Mouse (Mus musculus) heart, embryonic 15.5 days (tissue): ENCODE measurements around the gene Tspan14. TPM values are rescaled to one million over a fixed set of nuclear protein-coding genes. Genes with fewer than 3 reads are reported as not detected.

Experiments
- ATAC-seq: fragments of 200-750 bp; cut with Nextera tagmentation; replicated peaks from 2 replicates; pipeline ENCODE4 v1.8.0; 2017; ENCODE audit warnings: low read depth, moderate TSS enrichment; ENCODE audit not compliant: insufficient number of reproducible peaks, insufficient read depth, low FRiP score
- H3K27ac ChIP-seq: fragments of 300-500 bp; sonication (generic); 2 replicates; pipeline ENCODE4 v1.5.1; 2015; ENCODE audit warnings: mild to moderate bottlenecking, inconsistent platforms
- H3K27me3 ChIP-seq: fragments of 300-500 bp; sonication (generic); 2 replicates; pipeline ENCODE4 v1.6.1; 2015; ENCODE audit warnings: inconsistent platforms
- H3K36me3 ChIP-seq: fragments of 300-500 bp; sonication (generic); 2 replicates; pipeline ENCODE4 v1.6.1; 2015; ENCODE audit warnings: mild to moderate bottlenecking, inconsistent platforms
- H3K4me1 ChIP-seq: fragments of 300-500 bp; sonication (generic); replicated peaks from 2 replicates; pipeline ENCODE4 v1.6.1; 2015; ENCODE audit warnings: inconsistent platforms
- H3K4me2 ChIP-seq: fragments of 300-500 bp; sonication (generic); 2 replicates; pipeline ENCODE4 v1.6.1; 2015; ENCODE audit warnings: inconsistent platforms, mild to moderate bottlenecking, moderate library complexity
- H3K4me3 ChIP-seq: fragments of 300-500 bp; sonication (generic); 2 replicates; pipeline ENCODE4 v1.5.1; 2015; ENCODE audit warnings: mild to moderate bottlenecking, inconsistent platforms
- H3K9ac ChIP-seq: fragments of 300-500 bp; sonication (generic); 2 replicates; pipeline ENCODE4 v1.6.1; 2015; ENCODE audit warnings: mild to moderate bottlenecking, inconsistent platforms
- H3K9me3 ChIP-seq: fragments of 300-500 bp; sonication (generic); replicated peaks from 2 replicates; pipeline ENCODE4 v1.6.1; 2016; ENCODE audit warnings: inconsistent platforms
- WGBS: fragments of 180-500 bp; shearing (Covaris S2); methylation state at CpG from one replicate; pipeline ENCODE4 v1.1.7; 2015; ENCODE audit warnings: mixed read lengths; 5-methylcytosine and 5-hydroxymethylcytosine counted together
- polyA plus RNA-seq: library from polyadenylated mRNA; unstranded; fragments of >200 nt; fragmentation: Nextera tagmentation; extraction: Ambion mirVana; gene quantifications from 2 replicates; pipeline ENCODE4 v1.2.1, GENCODE M21; 2015

Tspan14 gene
- polyA plus RNA-seq, 1 experiment from 2014 or later: 32.7 TPM

DNA sequence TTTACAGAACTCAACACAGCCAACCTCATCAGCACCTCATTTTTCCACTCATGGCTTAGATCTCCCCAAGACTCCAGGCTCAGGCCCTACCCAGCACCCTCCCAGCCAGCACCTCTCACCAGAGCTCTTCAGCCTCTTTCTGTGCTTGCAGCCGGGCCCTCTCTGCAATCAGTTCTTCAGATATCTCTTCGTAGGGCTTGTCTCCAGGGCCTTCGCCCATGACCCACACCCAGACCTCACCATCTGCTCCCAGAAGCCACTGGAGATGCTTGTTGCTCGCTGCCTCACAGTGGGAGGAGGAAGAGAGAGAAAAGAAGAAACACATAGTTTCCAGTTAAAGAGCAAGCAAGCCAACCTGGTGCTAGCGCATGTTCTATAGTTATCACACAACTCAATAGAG, 92.6 kb downstream of the Tspan14 start:
- 76% methylated on average over 5 of the region's 5 CpGs for WGBS
- Histone ChIP-seq H3K9ac (no peak overlapping the region), H3K4me1 (no peaks in the 10 kb centered on the region), H3K36me3 (no peaks in the 10 kb centered on the region), H3K27ac (no peak overlapping the region), H3K4me2 (no peak overlapping the region), H3K9me3 (no peaks in the 10 kb centered on the region), H3K27me3 (no peaks in the 10 kb centered on the region), H3K4me3 (no peak overlapping the region)
- ATAC-seq: no peak

DNA sequence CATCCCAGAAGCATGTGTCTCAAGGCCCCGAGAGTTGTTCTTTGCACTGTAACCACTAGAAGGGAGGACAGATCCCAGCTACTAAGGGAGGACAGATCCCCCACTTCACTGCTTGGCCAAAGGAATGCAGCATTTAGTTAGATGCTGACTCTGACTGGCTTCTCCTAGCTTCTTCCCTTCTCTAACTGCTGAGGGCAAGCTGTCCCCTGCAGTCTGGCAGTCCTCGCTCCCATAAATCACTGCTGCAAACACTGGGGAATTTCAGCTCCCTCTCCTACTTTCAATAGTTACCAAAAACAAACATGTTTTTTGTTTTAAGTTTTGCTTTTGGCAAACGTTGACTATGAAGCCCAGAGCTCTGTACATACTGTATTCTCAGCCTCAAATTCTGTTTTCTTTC, 96.0 kb downstream of the Tspan14 start:
- no peaks in the 10 kb centered on the region for H3K27me3 ChIP-seq
- H3K4me1 ChIP-seq: no peaks in the 10 kb centered on the region
- H3K36me3 ChIP-seq: no peaks in the 10 kb centered on the region
- no peak overlapping the region for H3K4me3 ChIP-seq
- no peak for ATAC-seq
- 62% methylated on average over 3 of the region's 3 CpGs for WGBS
- no peak overlapping the region for H3K4me2 ChIP-seq
- H3K27ac ChIP-seq: no peak overlapping the region
- H3K9me3 ChIP-seq: no peaks in the 10 kb centered on the region
- H3K9ac ChIP-seq: no peak overlapping the region

DNA sequence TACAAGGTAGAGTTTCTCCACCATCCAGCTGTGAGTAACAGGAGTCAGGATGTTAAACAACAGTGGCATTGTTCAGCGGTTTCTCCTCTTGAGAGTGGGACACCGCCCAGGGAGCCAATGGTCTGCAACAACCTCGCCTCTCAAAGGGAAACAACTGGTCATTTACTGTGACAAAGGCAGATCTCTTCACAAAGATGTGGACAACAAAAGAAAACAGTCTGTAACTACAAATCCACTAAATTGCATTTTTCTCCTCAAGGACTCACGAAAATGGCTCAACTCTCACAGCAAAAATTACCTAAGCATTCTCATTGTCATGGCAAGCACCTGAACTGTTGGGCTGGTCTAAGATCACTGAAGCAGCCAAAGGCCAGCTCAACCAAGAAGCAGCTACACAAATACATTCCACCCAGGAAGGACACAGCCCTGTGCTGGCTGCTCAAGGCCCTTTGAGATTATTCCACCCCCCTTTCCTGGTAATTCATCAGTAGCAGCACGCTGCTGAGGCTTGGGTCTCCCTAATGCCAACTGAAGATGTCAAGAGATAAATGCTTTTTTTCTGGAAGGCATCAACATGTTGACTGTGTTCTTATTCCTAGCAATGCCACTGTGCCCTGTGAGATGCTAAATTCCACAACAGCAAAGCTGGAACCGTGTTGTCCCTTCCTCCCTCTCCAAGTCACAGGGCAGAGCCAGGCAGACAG, 101.6 kb downstream of the Tspan14 start:
- H3K27me3 ChIP-seq: no peaks in the 10 kb centered on the region
- H3K9ac ChIP-seq: no peak overlapping the region
- H3K4me1 ChIP-seq: no peaks in the 10 kb centered on the region
- ATAC-seq: no peak
- WGBS: 57% methylated on average over 6 of the region's 6 CpGs
- H3K36me3 ChIP-seq: no peaks in the 10 kb centered on the region
- no peaks in the 10 kb centered on the region for H3K9me3 ChIP-seq
- H3K4me2 ChIP-seq: no peak overlapping the region
- H3K4me3 ChIP-seq: no peak overlapping the region
- H3K27ac ChIP-seq: no peak overlapping the region

DNA sequence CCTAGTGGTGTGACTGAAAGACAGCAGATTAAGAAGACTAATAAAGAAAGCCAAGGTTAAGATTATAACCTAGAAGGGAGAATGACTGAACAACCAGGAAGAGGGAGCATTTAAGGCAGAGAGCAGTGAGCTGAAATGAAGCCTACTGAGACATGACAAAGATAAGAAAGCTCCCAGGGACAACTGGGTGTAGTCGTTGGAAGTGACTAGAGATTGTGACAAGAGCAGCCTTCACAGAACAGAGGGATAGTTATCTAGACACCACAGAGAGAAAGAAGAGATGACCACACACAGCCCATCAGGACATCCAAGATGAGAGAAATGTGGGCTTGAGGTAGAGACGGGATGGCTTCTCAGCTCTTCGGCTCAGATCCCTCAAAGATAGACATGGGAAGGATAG, 102.9 kb downstream of the Tspan14 start:
- no peak overlapping the region for H3K9ac ChIP-seq
- no peak for ATAC-seq
- H3K4me2 ChIP-seq: no peak overlapping the region
- no peak overlapping the region for H3K27ac ChIP-seq
- H3K4me3 ChIP-seq: no peak overlapping the region
- no peaks in the 10 kb centered on the region for H3K9me3 ChIP-seq
- 56% methylated on average over 3 of the region's 3 CpGs for WGBS
- H3K4me1 ChIP-seq: no peaks in the 10 kb centered on the region
- H3K27me3 ChIP-seq: no peaks in the 10 kb centered on the region
- no peaks in the 10 kb centered on the region for H3K36me3 ChIP-seq

DNA sequence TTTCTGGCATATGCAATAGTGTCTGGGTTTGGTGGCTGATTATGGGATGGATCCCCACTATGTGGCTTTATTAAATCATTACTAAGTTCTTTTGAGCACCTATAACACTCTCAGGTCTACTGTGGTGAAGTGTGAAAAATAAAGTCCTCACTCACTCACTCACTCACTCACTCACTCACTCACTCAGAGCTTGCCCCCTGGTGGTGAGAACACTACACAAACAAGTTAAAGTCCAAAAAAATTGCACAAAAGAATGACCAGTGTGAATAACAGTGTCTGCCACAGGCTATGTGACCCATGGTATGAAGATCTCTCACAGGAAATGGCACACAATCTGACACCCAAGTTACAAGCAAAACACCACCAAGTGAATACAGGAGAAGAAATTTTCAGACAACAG, 103.6 kb downstream of the Tspan14 start:
- no peaks in the 10 kb centered on the region for H3K36me3 ChIP-seq
- no peak overlapping the region for H3K9ac ChIP-seq
- no peak overlapping the region for H3K4me3 ChIP-seq
- H3K4me1 ChIP-seq: no peaks in the 10 kb centered on the region
- no peak for ATAC-seq
- H3K9me3 ChIP-seq: no peaks in the 10 kb centered on the region
- no peak overlapping the region for H3K27ac ChIP-seq
- no peak overlapping the region for H3K4me2 ChIP-seq
- H3K27me3 ChIP-seq: no peaks in the 10 kb centered on the region

Other genes starting within 250 kb of the Tspan14 start
- 0.69 and 4.3 TPM in 2 replicates for gene Sh2d4b, start 73.5 kb downstream of the Tspan14 start, polyA plus RNA-seq
- 42.9 and 44.8 TPM in 2 replicates for gene Fam213a, start 47.0 kb upstream of the Tspan14 start, polyA plus RNA-seq
- not detected in 2 replicates for gene Dydc2, start 102.4 kb upstream of the Tspan14 start, polyA plus RNA-seq
- gene Dydc1, start 106.1 kb upstream of the Tspan14 start, polyA plus RNA-seq: not detected in 2 replicates
- gene Mat1a, start 138.2 kb upstream of the Tspan14 start, polyA plus RNA-seq: 0.45 and 0.67 TPM in 2 replicates
- gene Sftpa1, start 165.0 kb upstream of the Tspan14 start, polyA plus RNA-seq: 2.3 and 3.5 TPM in 2 replicates
- 0.15 TPM in 1 of 2 replicates, not detected in the other for gene Mbl1, start 184.7 kb upstream of the Tspan14 start, polyA plus RNA-seq
- gene Sftpd, start 218.3 kb upstream of the Tspan14 start, polyA plus RNA-seq: 0.10 TPM in 1 of 2 replicates, not detected in the other